Mouse (Mus musculus) lung, embryonic 14.5 days (tissue): ENCODE measurements around the gene Itgb8. TPM values are rescaled to one million over a fixed set of nuclear protein-coding genes. Genes with fewer than 3 reads are reported as not detected.

Experiments
- ATAC-seq: fragments of 200-750 bp; cut with Nextera tagmentation; 2 replicates; pipeline ENCODE4 v1.8.0; 2017; ENCODE audit warnings: mild to moderate bottlenecking, moderate TSS enrichment, moderate library complexity; ENCODE audit not compliant: insufficient read depth
- DNase-seq: peaks from one replicate; pipeline ENCODE4 v3.0.0-alpha.2; 2015
- H3K27ac ChIP-seq: fragments of 300-500 bp; sonication (generic); 2 replicates; pipeline ENCODE4 v1.5.1; 2014; ENCODE audit warnings: low read depth, mild to moderate bottlenecking, moderate library complexity
- H3K27me3 ChIP-seq: fragments of 300-500 bp; sonication (generic); 2 replicates; pipeline ENCODE4 v1.6.1; 2014; ENCODE audit warnings: low read length, control low read depth; ENCODE audit not compliant: insufficient read depth
- H3K36me3 ChIP-seq: fragments of 300-500 bp; sonication (generic); 2 replicates; pipeline ENCODE4 v1.6.1; 2014; ENCODE audit warnings: control low read depth; ENCODE audit not compliant: insufficient read depth
- H3K4me1 ChIP-seq: fragments of 300-500 bp; sonication (generic); 2 replicates; pipeline ENCODE4 v1.6.1; 2014; ENCODE audit warnings: antibody characterized with exemption, control low read depth; ENCODE audit not compliant: insufficient read depth
- H3K4me2 ChIP-seq: fragments of 300-500 bp; sonication (generic); 2 replicates; pipeline ENCODE4 v1.6.1; 2014; ENCODE audit warnings: mild to moderate bottlenecking
- H3K4me3 ChIP-seq: fragments of 300-500 bp; sonication (generic); 2 replicates; pipeline ENCODE4 v1.5.1; 2014; ENCODE audit warnings: low read depth, low read length
- H3K9ac ChIP-seq: fragments of 300-500 bp; sonication (generic); 2 replicates; pipeline ENCODE4 v1.6.1; 2014
- H3K9me3 ChIP-seq: fragments of 300-500 bp; sonication (generic); 2 replicates; pipeline ENCODE4 v1.6.1; 2016; ENCODE audit warnings: low read depth, low read length, control low read depth
- CTCF ChIP-seq: IDR thresholded peaks from 2 replicates; pipeline ENCODE4 v1.5.1; 2016; ENCODE audit warnings: antibody characterized with exemption, low read depth
- WGBS: fragments of 180-500 bp; shearing (Covaris S2); extraction: QIAGEN DNeasy Blood & Tissue Kit; methylation state at CpG from one replicate; pipeline ENCODE4 v1.1.7; 2014; 5-methylcytosine and 5-hydroxymethylcytosine counted together
- polyA plus RNA-seq: library from polyadenylated mRNA; unstranded; fragments of >200 nt; fragmentation: Nextera tagmentation; extraction: Ambion mirVana; gene quantifications from 2 replicates; pipeline ENCODE4 v1.2.1, GENCODE M21; 2014

Itgb8 gene
- polyA plus RNA-seq, 1 experiment from 2014 or later = 4.6 TPM

DNA sequence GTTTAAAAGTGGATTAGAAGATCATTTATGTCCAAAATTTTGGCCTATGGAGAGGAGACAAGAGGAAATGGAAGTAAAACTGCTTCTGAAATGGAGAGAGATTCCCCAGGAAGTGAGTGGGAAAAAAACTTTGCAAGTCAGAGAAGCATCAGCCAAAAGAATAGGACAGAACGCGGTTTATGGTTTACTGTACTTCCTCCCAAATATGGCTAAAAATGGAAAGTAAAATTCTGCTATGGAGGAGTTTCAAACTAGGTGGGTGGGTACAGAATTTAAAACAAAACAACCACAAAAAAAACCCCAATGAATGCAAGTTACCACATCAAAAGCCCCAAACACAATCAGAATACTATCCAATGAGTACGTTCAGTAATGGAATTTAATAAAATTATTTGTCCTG lies 90.8 kb downstream of the Itgb8 start:
- Histone ChIP-seq H3K27ac (no peak overlapping the region), H3K9ac (no peak overlapping the region), H3K4me3 (no peak overlapping the region), H3K27me3 (no peaks in the 10 kb centered on the region), H3K4me2 (no peak overlapping the region), H3K36me3 (no peaks in the 10 kb centered on the region), H3K9me3 (no peaks in the 10 kb centered on the region), H3K4me1 (no peaks in the 10 kb centered on the region)
- no peak for DNase-seq
- WGBS = 74% methylated on average over 3 of the region's 3 CpGs
- TF ChIP-seq CTCF = no peak
- no peak for ATAC-seq

- ATAC-seq (peak; percentile 69; the same call in 1 of the 2 replicates), DNase-seq (no peak)
- H3K4me3 ChIP-seq = no peak overlapping the region
- no peak overlapping the region for H3K9ac ChIP-seq
- WGBS = 47% methylated on average over 1 of the region's 1 CpGs
- no peaks in the 10 kb centered on the region for H3K36me3 ChIP-seq
- H3K4me2 ChIP-seq = no peak overlapping the region
- no peaks in the 10 kb centered on the region for H3K9me3 ChIP-seq
- H3K27ac ChIP-seq = no peak overlapping the region
- no peaks in the 10 kb centered on the region for H3K27me3 ChIP-seq
- TF ChIP-seq CTCF = no peak
- no peaks in the 10 kb centered on the region for H3K4me1 ChIP-seq
These were observed 92.6 kb downstream of the Itgb8 start for GRCm38 (mm10) chr12:119146031-119146430.

DNA sequence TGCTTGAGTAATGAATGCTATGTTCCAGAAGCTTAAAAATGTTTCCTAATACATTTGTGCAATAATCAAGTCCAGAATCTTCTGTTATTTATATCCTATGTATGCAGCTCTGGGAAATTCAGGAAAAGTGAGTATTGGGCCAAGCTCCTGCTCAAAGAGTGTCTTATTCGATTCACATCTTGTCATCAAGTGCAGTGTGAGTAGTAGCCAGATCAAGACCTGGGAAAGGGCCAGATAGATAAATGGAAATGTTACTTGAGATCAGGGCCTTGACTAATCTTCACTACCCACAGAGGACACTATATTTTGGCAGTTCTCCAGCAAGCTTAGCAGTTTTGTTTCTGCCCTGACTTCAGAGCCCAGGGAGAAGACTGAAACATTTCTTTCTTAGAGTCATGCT lies 100.7 kb downstream of the Itgb8 start:
- ATAC-seq = peak; percentile 38; the same call in 1 of the 2 replicates
- 49% methylated on average over 1 of the region's 1 CpGs for WGBS
- Histone ChIP-seq H3K4me3 (no peak overlapping the region), H3K27ac (no peak overlapping the region), H3K9me3 (no peaks in the 10 kb centered on the region), H3K4me1 (no peaks in the 10 kb centered on the region), H3K36me3 (no peaks in the 10 kb centered on the region), H3K9ac (no peak overlapping the region), H3K27me3 (no peaks in the 10 kb centered on the region), H3K4me2 (no peak overlapping the region)
- no peak for TF ChIP-seq CTCF
- peak; percentile 76 for DNase-seq

DNA sequence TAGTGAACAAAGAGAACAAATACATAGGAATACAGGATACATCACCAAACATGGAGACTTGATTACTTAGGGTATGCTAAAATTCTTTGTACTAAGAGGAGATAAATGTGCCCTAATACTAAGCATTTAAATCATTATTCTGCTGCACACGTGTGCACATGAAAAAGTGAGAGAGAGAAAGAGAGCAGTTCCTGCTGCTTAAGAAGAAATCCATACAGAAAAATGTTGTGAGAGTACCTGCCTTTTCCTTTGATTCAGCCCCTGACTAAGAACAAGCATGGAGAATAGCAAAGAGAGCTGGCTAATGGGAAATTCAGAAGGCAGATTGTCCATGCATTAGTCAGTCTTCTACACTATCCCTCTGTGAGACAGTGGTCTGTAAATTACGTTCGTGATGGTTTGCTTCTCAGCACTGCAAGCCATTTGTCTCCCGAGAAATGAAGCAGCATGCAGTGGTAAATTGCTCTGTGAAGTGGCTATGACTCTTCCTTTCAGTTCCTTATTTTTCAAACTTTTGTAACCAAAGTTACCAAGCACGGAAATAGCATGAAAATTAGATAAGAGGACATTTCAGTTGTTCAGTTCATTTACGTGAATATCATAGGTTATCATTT lies 125.0 kb downstream of the Itgb8 start:
- Histone ChIP-seq H3K27me3 (no peaks in the 10 kb centered on the region), H3K4me2 (no peak overlapping the region), H3K9ac (no peak overlapping the region), H3K36me3 (no peaks in the 10 kb centered on the region), H3K4me3 (no peak overlapping the region), H3K9me3 (no peaks in the 10 kb centered on the region), H3K27ac (no peak overlapping the region), H3K4me1 (no peaks in the 10 kb centered on the region)
- DNase-seq (peak; percentile 24), ATAC-seq (no peak)
- no peak for TF ChIP-seq CTCF
- WGBS = 34% methylated on average over 6 of the region's 6 CpGs

GRCm38 (mm10) chr12:119110091-119110490 lies 128.5 kb downstream of the Itgb8 start:
- DNase-seq = peak; percentile 19

More at GRCm38 (mm10) chr12:119110091-119110490, 128.5 kb downstream of the Itgb8 start:
- TF ChIP-seq CTCF = no peak
- no peaks in the 10 kb centered on the region for H3K36me3 ChIP-seq
- H3K4me1 ChIP-seq = no peaks in the 10 kb centered on the region
- no peak overlapping the region for H3K4me3 ChIP-seq
- 35% methylated on average over 2 of the region's 2 CpGs for WGBS
- H3K27me3 ChIP-seq = no peaks in the 10 kb centered on the region
- H3K27ac ChIP-seq = no peak overlapping the region
- no peak overlapping the region for H3K9ac ChIP-seq
- ATAC-seq = no peak; the same call in 1 of the 2 replicates
- H3K4me2 ChIP-seq = no peak overlapping the region
- no peaks in the 10 kb centered on the region for H3K9me3 ChIP-seq

Other genes starting within 250 kb of the Itgb8 start
- gene Macc1, start 75.5 kb upstream of the Itgb8 start, polyA plus RNA-seq = 0.71 and 0.74 TPM in 2 replicates